Mouse (Mus musculus) adrenal gland, postnatal 0 days (tissue): Measurements from ENCODE around the gene Slc29a3. TPM values are rescaled to one million over a fixed set of nuclear protein-coding genes. Genes with fewer than 3 reads are reported as not detected.

Source experiments
- polyA plus RNA-seq: library from polyadenylated mRNA; unstranded; fragments of >200 nt; fragmentation: Nextera tagmentation; extraction: Ambion mirVana; gene quantifications from 2 replicates; pipeline ENCODE4 v1.2.1, GENCODE M21; 2015

Slc29a3 gene
- 7.1 and 17.6 TPM in 2 replicates for polyA plus RNA-seq

GRCm38 (mm10) chr10:60752040-60753020 is at the start of gene Slc29a3:
Gene Slc29a3, minus strand, starts transcription at chr10:60752794.

GRCm38 (mm10) chr10:60696390-60696789 is 56.2 kb downstream of the Slc29a3 start, which contains the start of gene Cdh23:
Gene Cdh23, minus strand, starts transcription at chr10:60696490.

Other genes starting within 250 kb of the Slc29a3 start
- gene Cdh23, start 56.3 kb downstream of the Slc29a3 start, polyA plus RNA-seq = 0.30 and 0.43 TPM in 2 replicates
- 1.4 and 2.0 TPM in 2 replicates for gene Unc5b, start 78.8 kb upstream of the Slc29a3 start, polyA plus RNA-seq